Mouse (Mus musculus) retina, postnatal 7 days (tissue): Measurements from ENCODE around the gene Vmn1r132.
"Not testable (repeated sequence)": the region's sequence is repeated elsewhere in the genome, so short reads cannot be mapped to it uniquely, and the experiment has no call there.

Experiments
- DNase-seq: peaks from one replicate; pipeline ENCODE4 v3.0.0-alpha.2; 2012; ENCODE audit warnings: low read depth, low spot score

Vmn1r132 gene

DNA sequence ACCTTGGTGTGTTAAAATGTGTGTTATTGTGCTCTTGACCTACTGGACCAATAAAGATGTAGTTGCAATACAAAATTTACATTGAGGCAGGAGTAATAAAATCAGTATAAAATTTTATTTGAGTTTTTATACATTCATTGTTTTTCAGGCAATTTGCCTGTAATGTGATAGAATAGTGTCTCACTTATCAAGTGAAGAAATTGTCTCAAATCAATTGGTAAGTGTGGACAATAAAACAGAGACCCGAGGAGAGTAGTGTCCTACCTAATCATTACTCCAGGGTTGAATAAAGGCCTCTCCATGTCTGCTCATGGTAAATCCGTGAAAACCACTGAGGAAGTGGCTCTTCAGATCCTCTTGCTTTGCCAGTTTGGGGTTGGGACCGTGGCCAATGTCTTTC is at the start of gene Vmn1r132:
Gene Vmn1r132 (plus strand): TSS at position 301 of the 400 bp plus-strand sequence.
- not testable (repeated sequence) for DNase-seq
